Mouse (Mus musculus) liver, postnatal 0 days (tissue): ENCODE measurements at regions not wholly inside any gene's neighbourhood (a gene's known extent, or its start where the extent isn't known, plus 50 kb on each side); places are given as distances from the start of the nearest gene placed in this dataset.

Experiments
- CTCF ChIP-seq: sonication (generic); IDR thresholded peaks from 2 replicates; pipeline ENCODE4 v1.5.1; 2016; ENCODE audit warnings: antibody characterized with exemption, low read depth
- EP300 ChIP-seq: IDR thresholded peaks from 2 replicates; pipeline ENCODE4 v1.6.1; 2016; ENCODE audit warnings: antibody characterized with exemption, low read depth, mild to moderate bottlenecking

DNA sequence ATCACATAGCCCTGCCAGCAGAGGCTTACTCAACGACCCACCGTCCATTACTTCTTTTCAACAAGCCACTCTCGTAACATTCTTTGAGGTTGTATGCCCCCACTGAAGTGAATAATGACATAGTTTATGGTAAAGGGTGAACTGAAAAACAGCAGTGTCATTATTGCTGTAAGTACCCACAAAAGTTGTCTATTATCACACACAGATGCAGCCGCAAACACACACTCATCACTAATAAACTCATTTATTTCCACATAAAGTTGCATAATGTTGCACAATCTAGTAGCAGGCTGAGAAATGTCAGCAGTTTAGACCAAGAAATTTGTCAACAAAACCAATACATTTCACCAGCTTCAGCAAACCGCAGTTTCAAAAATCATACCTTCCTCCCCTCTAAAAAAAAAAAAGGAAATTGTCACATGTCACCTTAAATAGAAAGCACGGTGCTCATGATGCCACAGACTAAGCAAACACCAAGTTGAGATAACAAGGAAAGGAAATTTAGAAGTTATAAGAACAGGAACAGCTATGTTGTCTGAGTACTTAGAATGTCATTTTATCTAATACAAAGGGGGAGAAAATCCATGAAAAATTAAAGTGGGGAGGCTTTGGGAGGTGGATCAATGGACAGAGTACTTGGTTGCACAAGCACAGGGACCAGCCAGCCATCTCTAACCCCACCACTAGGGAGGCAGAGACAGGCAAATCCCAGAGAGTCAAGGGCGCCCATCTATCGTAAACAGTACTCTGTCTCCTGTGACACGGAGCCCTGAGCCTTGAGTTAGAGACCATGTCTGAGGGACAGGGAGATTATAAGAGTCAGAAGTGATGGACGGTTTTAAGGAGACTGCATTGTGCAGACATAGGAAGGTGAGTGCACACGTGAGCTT, 195.9 kb downstream of the Hlx start:
- TF ChIP-seq CTCF (peak; percentile 15; the same call in 1 of the 2 replicates), EP300 (peak; percentile 78)
